ENCODE assay signal across 9 mouse cellular contexts in genomic region chr7:16002171-16002570, GRCm38 (mm10). TPM values are rescaled to one million over a fixed set of nuclear protein-coding genes. Genes with fewer than 3 reads are reported as not detected.
DNase-seq lines count a peak whose midpoint lies in the region; ATAC-seq and TF ChIP-seq lines count a peak whose summit lies in the region.
"Had no signal": no experiment of that assay in that cellular context is flagged by ENCODE, and none has a peak within 500 bp of the region (broad histone marks: within the 10 kb centered on the region; RNA-seq: fewer than 3 reads in every experiment).

No protein-coding gene starts in this region.

- DNase-seq in thymus, postnatal 0 days (ENCODE audit: low spot score) = peak; percentile 29
- no peak for DNase-seq in thymus, postnatal 4 days
- DNase-seq in fat pad, adult 2 months (ENCODE audit: extremely low read depth, low read depth, low spot score) = peak; percentile 34
- DNase-seq in heart, postnatal 0 days (ENCODE audit: low spot score) = peak; percentile 84
- peak; percentile 28 for DNase-seq in lung, adult 2 months
- no peak for DNase-seq in midbrain, embryonic 11.5 days (ENCODE audit: low spot score, missing footprints)

- 23% methylated on average over 5 of the region's 5 CpGs for WGBS in heart, postnatal 0 days
- WGBS in lung, adult 2 months = 27% methylated on average over 5 of the region's 5 CpGs
- 75% methylated on average over 5 of the region's 5 CpGs for WGBS in stomach, embryonic 16.5 days
- WGBS in midbrain, embryonic 11.5 days = 94% methylated on average over 5 of the region's 5 CpGs

- TF ChIP-seq POLR2A in lung, adult 2 months (IDR thresholded peaks at IDR 0.05; ENCODE audit: borderline replicate concordance, extremely low read depth, low read depth, low read length) = no peak

- H3K27ac ChIP-seq in heart, postnatal 0 days (ENCODE audit: low read depth) = peak overlapping the region; percentile 87
- peak overlapping the region; percentile 37; the same call in 1 of the 2 replicates for H3K27ac ChIP-seq in stomach, embryonic 16.5 days (ENCODE audit: low read length)
- no peak overlapping the region for H3K27ac ChIP-seq in midbrain, embryonic 11.5 days (ENCODE audit: low read depth, low read length)
- H3K27ac ChIP-seq: midbrain, embryonic 12.5 days had no signal

- ATAC-seq in heart, postnatal 0 days (ENCODE audit: insufficient read depth, low read depth) = peak; percentile 90
- no peak for ATAC-seq in stomach, embryonic 16.5 days (ENCODE audit: insufficient read depth, low FRiP score)
- no peak for ATAC-seq in erythroid progenitor cell, adult 5-6 weeks (replicated peaks; ENCODE audit: low FRiP score, poor library complexity, severe bottlenecking)
- ATAC-seq in midbrain, embryonic 11.5 days (ENCODE audit: low FRiP score) = no peak

- peak overlapping the region; percentile 9; the same call in 1 of the 2 replicates for H3K4me2 ChIP-seq in heart, postnatal 0 days (ENCODE audit: low read depth, low read length)
- H3K4me2 ChIP-seq in stomach, embryonic 16.5 days (ENCODE audit: low read depth, low read length) = no peak overlapping the region
- H3K4me2 ChIP-seq in midbrain, embryonic 11.5 days = no peak overlapping the region
- H3K4me2 ChIP-seq: midbrain, embryonic 12.5 days had no signal

- no peaks in the 10 kb centered on the region for H3K27me3 ChIP-seq in heart, postnatal 0 days (ENCODE audit: control insufficient read depth, insufficient read depth, low read length)
- H3K27me3 ChIP-seq in stomach, embryonic 16.5 days (ENCODE audit: control insufficient read depth, insufficient read depth, low read length) = no peaks in the 10 kb centered on the region
- no peaks in the 10 kb centered on the region for H3K27me3 ChIP-seq in midbrain, embryonic 11.5 days (ENCODE audit: control insufficient read depth, insufficient read depth, low read length)
- H3K27me3 ChIP-seq: midbrain, embryonic 12.5 days had no signal

- no peak for TF ChIP-seq CTCF in heart, postnatal 0 days (IDR thresholded peaks at IDR 0.05; ENCODE audit: low read depth)
- no peak for TF ChIP-seq CTCF in lung, adult 2 months (IDR thresholded peaks at IDR 0.05; ENCODE audit: insufficient read depth, low read length)

- no peaks in the 10 kb centered on the region for H3K9me3 ChIP-seq in heart, postnatal 0 days (replicated peaks; ENCODE audit: control insufficient read depth, low read length)
- no peaks in the 10 kb centered on the region for H3K9me3 ChIP-seq in stomach, embryonic 16.5 days (replicated peaks; ENCODE audit: control insufficient read depth, low read length)
- no peaks in the 10 kb centered on the region for H3K9me3 ChIP-seq in midbrain, embryonic 11.5 days (ENCODE audit: control insufficient read depth, low read length)
- H3K9me3 ChIP-seq: midbrain, embryonic 12.5 days had no signal

- 0 out of 2 replicates have a peak overlapping the region, but pooled peaks have one; percentile 20 for H3K9ac ChIP-seq in heart, postnatal 0 days (replicated peaks; ENCODE audit: low read depth, low read length)
- no peak overlapping the region for H3K9ac ChIP-seq in stomach, embryonic 16.5 days (ENCODE audit: low read length)
- no peak overlapping the region for H3K9ac ChIP-seq in midbrain, embryonic 11.5 days (ENCODE audit: low read length)
- H3K9ac ChIP-seq: midbrain, embryonic 12.5 days had no signal

- peaks cover 30% of the 10 kb centered on the region for H3K4me1 ChIP-seq in heart, postnatal 0 days (ENCODE audit: control insufficient read depth, insufficient read depth)
- peaks cover 16% of the 10 kb centered on the region for H3K4me1 ChIP-seq in lung, adult 2 months (ENCODE audit: control insufficient read depth, insufficient read depth, low read length)
- H3K4me1 ChIP-seq in stomach, embryonic 16.5 days (ENCODE audit: control insufficient read depth, insufficient read depth, low read length) = peaks cover 15% of the 10 kb centered on the region
- no peaks in the 10 kb centered on the region for H3K4me1 ChIP-seq in midbrain, embryonic 11.5 days (ENCODE audit: control insufficient read depth, insufficient read depth, low read length)

- no peak overlapping the region for H3K4me3 ChIP-seq in heart, postnatal 0 days (ENCODE audit: low read depth, low read length)
- no peak overlapping the region for H3K4me3 ChIP-seq in lung, adult 2 months (replicated peaks; ENCODE audit: extremely low read depth, low read depth, low read length)
- no peak overlapping the region for H3K4me3 ChIP-seq in stomach, embryonic 16.5 days (replicated peaks; ENCODE audit: low read length)
- no peak overlapping the region for H3K4me3 ChIP-seq in midbrain, embryonic 11.5 days (ENCODE audit: low read depth, low read length)
- H3K4me3 ChIP-seq: midbrain, embryonic 12.5 days had no signal

- no peak for TF ChIP-seq EP300 in heart, postnatal 0 days (IDR thresholded peaks at IDR 0.05; ENCODE audit: low read depth)

- H3K36me3 ChIP-seq in heart, postnatal 0 days (replicated peaks; ENCODE audit: control insufficient read depth, insufficient read depth, low read length) = peaks cover 14% of the 10 kb centered on the region
- no peaks in the 10 kb centered on the region for H3K36me3 ChIP-seq in stomach, embryonic 16.5 days (ENCODE audit: control insufficient read depth, insufficient read depth, low read length)
- peaks cover 3% of the 10 kb centered on the region for H3K36me3 ChIP-seq in midbrain, embryonic 11.5 days (ENCODE audit: control insufficient read depth, insufficient read depth, low read length)

RNA-seq across cellular contexts. Expression of gene Ehd2, which starts 34.8 kb away (rescaled TPM):
- polyA plus RNA-seq in thymus, postnatal 0 days (2015; fragmentation: Nextera tagmentation; extraction: Ambion mirVana) = 5.1 and 6.5 TPM in 2 replicates
- 66.7 and 80.0 TPM in 2 replicates for total RNA-seq in heart, postnatal 0 days (2014; rRNA removed; ENCODE audit: low replicate concordance)
- 47.5 and 48.7 TPM in 2 replicates for polyA plus RNA-seq in heart, postnatal 0 days (2015; fragmentation: Nextera tagmentation; extraction: Ambion mirVana)
- 219 and 232 TPM in 2 replicates for polyA plus RNA-seq in lung, adult 2 months (2012; rRNA removed)
- polyA plus RNA-seq in stomach, embryonic 16.5 days (2015; fragmentation: Nextera tagmentation; extraction: Ambion mirVana) = 65.8 and 76.3 TPM in 2 replicates
- total RNA-seq in erythroid progenitor cell, adult 5-6 weeks (2015; ENCODE audit: low replicate concordance) = 2.9 and 5.4 TPM in 2 replicates
- total RNA-seq in erythroid progenitor cell, adult 5-6 weeks (2017; ENCODE audit: low replicate concordance) = 0.64 and 0.76 TPM in 2 replicates
- 8.9 and 10.9 TPM in 2 replicates for polyA plus RNA-seq in midbrain, embryonic 11.5 days (2014; fragmentation: Nextera tagmentation; extraction: Ambion mirVana)

RNA-seq across cellular contexts. Expression of gene Bicra, which starts 45.5 kb away (rescaled TPM):
- polyA plus RNA-seq in thymus, postnatal 0 days (2015; fragmentation: Nextera tagmentation; extraction: Ambion mirVana) = 2.9 and 4.9 TPM in 2 replicates
- 2.6 and 7.2 TPM in 2 replicates for total RNA-seq in heart, postnatal 0 days (2014; rRNA removed; ENCODE audit: low replicate concordance)
- 2.0 and 2.4 TPM in 2 replicates for polyA plus RNA-seq in heart, postnatal 0 days (2015; fragmentation: Nextera tagmentation; extraction: Ambion mirVana)
- 19.0 and 21.2 TPM in 2 replicates for polyA plus RNA-seq in lung, adult 2 months (2012; rRNA removed)
- polyA plus RNA-seq in stomach, embryonic 16.5 days (2015; fragmentation: Nextera tagmentation; extraction: Ambion mirVana) = 3.9 and 4.5 TPM in 2 replicates
- total RNA-seq in erythroid progenitor cell, adult 5-6 weeks (2015; ENCODE audit: low replicate concordance) = 5.4 and 16.6 TPM in 2 replicates
- total RNA-seq in erythroid progenitor cell, adult 5-6 weeks (2017; ENCODE audit: low replicate concordance) = 1.9 and 2.0 TPM in 2 replicates
- polyA plus RNA-seq in midbrain, embryonic 11.5 days (2014; fragmentation: Nextera tagmentation; extraction: Ambion mirVana) = 5.0 and 6.1 TPM in 2 replicates

RNA-seq across cellular contexts. Expression of gene Nop53, which starts 56.3 kb away (rescaled TPM):
- 273 and 293 TPM in 2 replicates for polyA plus RNA-seq in thymus, postnatal 0 days (2015; fragmentation: Nextera tagmentation; extraction: Ambion mirVana)
- total RNA-seq in heart, postnatal 0 days (2014; rRNA removed; ENCODE audit: low replicate concordance) = 81.6 and 102 TPM in 2 replicates
- 120 and 128 TPM in 2 replicates for polyA plus RNA-seq in heart, postnatal 0 days (2015; fragmentation: Nextera tagmentation; extraction: Ambion mirVana)
- 119 and 128 TPM in 2 replicates for polyA plus RNA-seq in lung, adult 2 months (2012; rRNA removed)
- 162 and 168 TPM in 2 replicates for polyA plus RNA-seq in stomach, embryonic 16.5 days (2015; fragmentation: Nextera tagmentation; extraction: Ambion mirVana)
- 23.9 and 38.2 TPM in 2 replicates for total RNA-seq in erythroid progenitor cell, adult 5-6 weeks (2015; ENCODE audit: low replicate concordance)
- total RNA-seq in erythroid progenitor cell, adult 5-6 weeks (2017; ENCODE audit: low replicate concordance) = 66.1 and 114 TPM in 2 replicates
- 186 and 187 TPM in 2 replicates for polyA plus RNA-seq in midbrain, embryonic 11.5 days (2014; fragmentation: Nextera tagmentation; extraction: Ambion mirVana)

RNA-seq across cellular contexts. Expression of gene Zfp541, which starts 59.4 kb away (rescaled TPM):
- polyA plus RNA-seq in thymus, postnatal 0 days (2015; fragmentation: Nextera tagmentation; extraction: Ambion mirVana) = 0.13 and 0.36 TPM in 2 replicates
- 0.54 TPM in 1 of 2 replicates, not detected in the other for total RNA-seq in heart, postnatal 0 days (2014; rRNA removed; ENCODE audit: low replicate concordance)
- not detected in 2 replicates for polyA plus RNA-seq in heart, postnatal 0 days (2015; fragmentation: Nextera tagmentation; extraction: Ambion mirVana)
- 0.02 and 0.04 TPM in 2 replicates for polyA plus RNA-seq in lung, adult 2 months (2012; rRNA removed)
- 0.05 and 0.10 TPM in 2 replicates for polyA plus RNA-seq in stomach, embryonic 16.5 days (2015; fragmentation: Nextera tagmentation; extraction: Ambion mirVana)
- total RNA-seq in erythroid progenitor cell, adult 5-6 weeks (2015; ENCODE audit: low replicate concordance) = not detected in 2 replicates
- total RNA-seq in erythroid progenitor cell, adult 5-6 weeks (2017; ENCODE audit: low replicate concordance) = not detected in 2 replicates
- polyA plus RNA-seq in midbrain, embryonic 11.5 days (2014; fragmentation: Nextera tagmentation; extraction: Ambion mirVana) = not detected in 2 replicates
- polyA plus RNA-seq: midbrain, embryonic 12.5 days had no signal

Comparison
In these comparisons a context has a peak if more than half of its experiments do, and no peak if none do; other contexts are left out.
1. DNase-seq: peak in thymus, postnatal 0 days (single experiment), fat pad, adult 2 months (single experiment), heart, postnatal 0 days (single experiment) and lung, adult 2 months (single experiment); none in thymus, postnatal 4 days (single experiment) and midbrain, embryonic 11.5 days (single experiment).